Mouse (Mus musculus) bone marrow, adult 2 months (tissue): Measurements from ENCODE around the gene Gulp1. TPM values are rescaled to one million over a fixed set of nuclear protein-coding genes. Genes with fewer than 3 reads are reported as not detected.

Source experiments
- H3K27ac ChIP-seq: fragments of 200-500 bp; 2 replicates; pipeline ENCODE4 v1.5.1; 2012; ENCODE audit warnings: low read depth, mild to moderate bottlenecking, control low read depth, inconsistent platforms, low read length; ENCODE audit not compliant: control insufficient read depth, poor library complexity, insufficient read depth
- H3K4me1 ChIP-seq: fragments of 200-500 bp; 2 replicates; pipeline ENCODE4 v1.6.1; 2011; ENCODE audit warnings: low read length; ENCODE audit not compliant: control insufficient read depth, insufficient read depth
- H3K4me3 ChIP-seq: fragments of 200-500 bp; replicated peaks from 2 replicates; pipeline ENCODE3; 2011; ENCODE audit warnings: mild to moderate bottlenecking, low read depth, low read length, control low read depth; ENCODE audit not compliant: control insufficient read depth
- CTCF ChIP-seq: fragments of 200-500 bp; IDR thresholded peaks from 2 replicates; pipeline ENCODE4 v1.5.1; 2011; ENCODE audit warnings: low read length, control low read depth; ENCODE audit not compliant: control insufficient read depth, insufficient read depth
- POLR2A ChIP-seq: fragments of 200-500 bp; IDR thresholded peaks from 2 replicates; pipeline ENCODE4 v1.6.1; 2011; ENCODE audit warnings: low read depth, mild to moderate bottlenecking, control low read depth, low read length, borderline replicate concordance; ENCODE audit not compliant: control insufficient read depth
- WGBS: fragments of 180-500 bp; shearing (Covaris S2); methylation state at CpG from one replicate; pipeline ENCODE4 v1.1.7; 2018; 5-methylcytosine and 5-hydroxymethylcytosine counted together
- polyA plus RNA-seq: library from polyadenylated mRNA; stranded (reverse); fragments of >200 nt; gene quantifications from 2 replicates; pipeline ENCODE4 v1.2.4, GENCODE M21; 2011; ENCODE audit warnings: low replicate concordance; ENCODE audit not compliant: missing spikeins, insufficient read depth, insufficient read length

Gene Gulp1
- polyA plus RNA-seq, 1 experiment: 0.65 TPM

DNA sequence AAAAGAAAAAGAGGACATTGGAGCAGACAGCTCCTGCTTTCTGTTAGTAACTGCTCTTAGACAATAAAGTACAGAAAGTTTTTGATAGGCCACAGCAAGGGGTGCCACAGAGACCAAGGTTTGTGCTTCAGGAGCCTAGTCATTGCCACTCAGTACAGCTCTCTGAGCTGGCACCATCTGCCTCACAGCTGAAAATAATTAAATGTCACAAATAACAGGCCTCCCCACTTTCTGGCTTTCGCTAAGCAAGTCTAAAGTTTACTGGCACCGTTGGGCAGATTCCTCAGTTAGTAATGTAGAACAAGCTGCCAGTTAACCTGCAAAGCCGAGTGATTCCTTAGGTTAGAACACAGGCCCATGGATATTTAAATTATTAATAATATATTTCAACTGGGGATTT, 127.7 kb downstream of the Gulp1 start:
- TF ChIP-seq POLR2A: no peak
- TF ChIP-seq CTCF: no peak
- Histone ChIP-seq H3K4me3 (no peak overlapping the region), H3K27ac (no peak overlapping the region), H3K4me1 (no peaks in the 10 kb centered on the region)
- 75% methylated on average over 3 of the region's 3 CpGs for WGBS

- no peaks in the 10 kb centered on the region for H3K4me1 ChIP-seq
- no peak overlapping the region for H3K27ac ChIP-seq
- H3K4me3 ChIP-seq: no peak overlapping the region
- 67% methylated on average over 3 of the region's 3 CpGs for WGBS
- TF ChIP-seq CTCF (no peak), POLR2A (no peak)
These were observed 128.1 kb downstream of the Gulp1 start for GRCm38 (mm10) chr1:44679415-44679814.

GRCm38 (mm10) chr1:44682556-44682955, 131.2 kb downstream of the Gulp1 start:
- TF ChIP-seq POLR2A (no peak), CTCF (no peak)
- no peak overlapping the region for H3K4me3 ChIP-seq
- H3K27ac ChIP-seq: no peak overlapping the region
- WGBS: 76% methylated on average over 2 of the region's 2 CpGs
- H3K4me1 ChIP-seq: no peaks in the 10 kb centered on the region

DNA sequence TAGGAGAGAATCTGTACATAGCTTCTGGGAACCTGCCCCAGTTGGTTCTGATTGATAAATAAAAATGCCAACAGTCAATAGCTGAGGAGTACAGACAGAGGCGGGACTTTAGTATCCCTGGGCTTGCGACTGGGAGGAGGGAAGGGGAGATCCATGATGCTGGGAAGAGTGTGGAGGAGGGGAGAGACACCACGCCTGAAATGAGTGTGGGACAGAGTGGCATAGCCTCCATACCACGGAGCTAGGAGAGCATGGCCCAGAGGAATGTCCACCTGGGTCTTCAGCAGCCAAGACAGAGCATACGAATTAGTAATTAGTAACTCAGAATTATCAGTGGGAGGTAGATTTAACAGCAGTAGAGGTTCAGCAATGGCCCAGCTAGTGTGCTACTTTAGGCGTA, 132.4 kb downstream of the Gulp1 start:
- H3K27ac ChIP-seq: no peak overlapping the region
- H3K4me3 ChIP-seq: no peak overlapping the region
- no peak for TF ChIP-seq CTCF
- TF ChIP-seq POLR2A: no peak
- H3K4me1 ChIP-seq: no peaks in the 10 kb centered on the region
- WGBS: 69% methylated on average over 6 of the region's 6 CpGs

DNA sequence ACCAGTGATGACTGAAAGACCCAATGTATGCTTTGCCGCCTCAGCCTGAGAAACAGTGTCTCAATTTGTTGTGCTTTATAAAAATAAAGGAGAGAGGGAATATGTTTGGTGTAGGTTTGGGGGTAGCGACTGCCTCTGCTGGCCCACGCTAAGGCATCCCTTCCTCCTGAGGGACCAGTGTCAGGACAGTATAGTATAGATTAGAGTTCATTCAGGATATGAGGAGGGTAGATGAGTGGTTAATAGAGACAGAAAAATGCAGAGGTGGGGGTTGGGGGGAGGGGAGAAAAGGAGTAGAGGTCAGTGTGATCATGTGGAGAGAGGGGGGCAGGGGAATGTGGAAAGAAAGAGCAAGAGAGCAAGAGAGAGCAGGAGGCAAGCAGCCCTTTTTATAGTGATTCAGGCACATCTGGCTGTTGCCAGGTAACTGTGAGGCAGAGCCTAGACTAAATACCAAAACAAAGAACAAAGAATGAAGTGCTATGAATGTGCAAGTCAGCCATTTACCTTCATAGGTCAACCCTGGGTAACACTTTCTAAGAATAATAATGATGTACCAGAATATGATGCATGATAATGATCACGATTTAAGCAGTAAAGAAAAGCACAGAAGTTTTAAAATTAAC, 169.6 kb downstream of the Gulp1 start:
- TF ChIP-seq POLR2A (no peak), CTCF (no peak)
- Histone ChIP-seq H3K4me1 (no peaks in the 10 kb centered on the region), H3K4me3 (no peak overlapping the region), H3K27ac (no peak overlapping the region)
- 81% methylated on average over 4 of the region's 4 CpGs for WGBS

- Histone ChIP-seq H3K4me3 (no peak overlapping the region), H3K27ac (no peak overlapping the region), H3K4me1 (no peaks in the 10 kb centered on the region)
- TF ChIP-seq POLR2A: no peak
- no peak for TF ChIP-seq CTCF
These were observed 189.9 kb downstream of the Gulp1 start for GRCm38 (mm10) chr1:44741256-44741655.

DNA sequence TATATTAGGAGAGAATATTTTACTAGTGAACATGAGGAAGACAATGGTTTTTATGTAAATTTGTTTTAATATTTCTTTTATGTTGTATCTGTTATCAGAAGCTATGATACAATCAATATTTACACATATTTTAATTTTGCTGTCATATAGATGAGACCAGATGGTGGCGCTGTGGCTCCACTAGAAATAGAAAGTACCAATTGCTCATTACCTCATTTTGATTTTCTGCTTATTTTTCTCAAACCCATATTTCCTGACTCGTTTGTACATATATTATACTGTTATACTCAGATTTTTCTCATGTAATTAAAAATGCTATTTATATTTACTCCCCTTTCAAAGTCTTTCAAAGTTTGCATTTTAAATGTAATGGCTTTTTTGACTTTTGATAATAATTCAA, 194.4 kb downstream of the Gulp1 start:
- TF ChIP-seq CTCF (no peak), POLR2A (no peak)
- Histone ChIP-seq H3K4me1 (no peaks in the 10 kb centered on the region), H3K27ac (no peak overlapping the region), H3K4me3 (no peak overlapping the region)
- WGBS: 1% methylated on average over 2 of the region's 2 CpGs

DNA sequence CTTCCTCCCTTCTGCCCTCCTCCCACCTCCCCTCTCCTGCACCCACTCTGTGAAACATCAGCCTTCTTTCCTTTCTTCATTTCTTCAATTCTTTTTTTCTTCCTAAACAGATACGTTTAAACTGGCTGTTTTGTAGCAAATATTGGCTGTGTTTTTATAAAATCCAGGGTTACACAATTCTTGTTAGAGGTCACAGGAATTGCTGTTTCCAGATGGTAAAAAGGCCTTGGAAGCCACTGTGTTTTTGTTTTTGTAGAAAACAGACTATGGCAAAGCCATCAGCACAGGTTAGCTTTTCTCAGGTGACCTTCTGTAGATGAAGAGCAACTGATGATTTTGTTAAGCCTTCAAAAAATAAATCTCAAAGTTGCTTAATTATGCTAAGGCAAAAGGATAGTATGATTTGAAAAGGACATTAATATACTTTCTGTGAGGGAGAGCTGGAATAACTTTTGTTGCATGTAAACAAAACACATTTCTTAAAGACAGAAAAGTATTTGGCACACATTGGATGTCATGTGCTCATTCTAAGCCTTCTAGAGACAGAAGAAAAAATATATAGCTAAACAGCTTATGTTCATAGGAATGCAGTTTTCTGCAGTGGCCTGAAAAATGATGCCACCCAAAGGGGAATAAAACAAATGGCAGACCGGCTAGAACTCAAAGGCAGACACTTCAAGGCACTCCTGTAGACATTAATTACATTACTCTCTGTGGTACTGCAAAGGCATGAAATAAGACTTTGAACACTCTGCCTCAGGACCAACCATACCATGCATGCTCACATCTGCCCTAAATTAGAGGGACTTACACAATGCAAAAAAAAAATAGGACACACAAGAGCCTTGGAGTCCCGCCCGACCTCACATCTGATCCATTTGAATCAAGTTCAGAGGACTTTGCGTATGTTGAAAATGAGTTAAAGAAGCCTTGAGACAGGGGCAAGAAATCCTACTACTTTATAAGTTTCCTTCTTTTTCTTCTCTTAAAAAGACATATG, 199.7 kb downstream of the Gulp1 start:
- H3K27ac ChIP-seq: no peak overlapping the region
- H3K4me3 ChIP-seq: no peak overlapping the region
- WGBS: 71% methylated on average over 5 of the region's 5 CpGs
- no peaks in the 10 kb centered on the region for H3K4me1 ChIP-seq
- TF ChIP-seq CTCF (no peak), POLR2A (no peak)

DNA sequence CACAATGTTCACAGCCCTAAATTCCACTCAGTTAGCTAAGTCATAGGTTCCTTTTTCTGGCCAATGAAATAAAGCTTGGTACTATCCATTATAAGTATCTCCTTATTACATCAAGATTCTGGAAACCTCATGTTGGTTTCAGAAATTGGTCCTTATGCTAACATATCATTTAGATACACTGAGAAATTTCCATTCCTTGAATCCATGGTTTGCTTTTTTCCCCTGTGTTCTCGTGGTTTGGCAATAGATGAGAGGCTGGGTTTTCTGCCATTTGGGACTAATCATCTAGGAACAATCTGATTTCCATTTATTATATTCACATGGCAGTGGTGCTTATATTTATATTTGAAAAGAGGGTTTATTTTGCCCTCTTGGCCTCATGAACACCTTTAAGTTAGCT, 226.9 kb downstream of the Gulp1 start:
- H3K27ac ChIP-seq: no peak overlapping the region
- no peaks in the 10 kb centered on the region for H3K4me1 ChIP-seq
- WGBS: 52% methylated on average over 1 of the region's 1 CpGs
- H3K4me3 ChIP-seq: no peak overlapping the region
- TF ChIP-seq CTCF (no peak), POLR2A (no peak)
